Comparison of ENCODE assay signal across 31 mouse cellular contexts in genomic region chr19:56667903-56668302, GRCm38 (mm10). TPM values are rescaled to one million over a fixed set of nuclear protein-coding genes. Genes with fewer than 3 reads are reported as not detected.
"Had no signal": no experiment of that assay in that cellular context is flagged by ENCODE, and none has a peak within 500 bp of the region (broad histone marks: within the 10 kb centered on the region; RNA-seq: fewer than 3 reads in every experiment).

No protein-coding gene starts in this region.

- DNase-seq: cerebellum, adult 8-10 months; cerebellum, adult 9-10 months; cerebellum, adult 9-11 months; cerebellum, postnatal 10 days; cerebellum, postnatal 14 days; cerebellum, postnatal 25 days; cerebellum, postnatal 36 days; embryo, embryonic 11 days; forebrain, postnatal 0 days; gastrocnemius, adult 2 months; gastrocnemius, postnatal 10 days; gastrocnemius, postnatal 14 days; gastrocnemius, postnatal 25 days; gastrocnemius, postnatal 36 days; heart, adult 11 months; heart, adult 18-20 months; heart, adult 2 months had no signal

- H3K4me3 ChIP-seq: embryonic facial prominence, embryonic 10.5 days; embryonic facial prominence, embryonic 12.5 days; embryonic facial prominence, embryonic 13.5 days; embryonic facial prominence, embryonic 15.5 days; erythroblast, embryonic 14.5 days; forebrain, embryonic 10.5 days; forebrain, embryonic 12.5 days; forebrain, embryonic 13.5 days; forebrain, embryonic 15.5 days; gastrocnemius, adult 2 months; heart, adult 2 months had no signal

- H3K9ac ChIP-seq: embryonic facial prominence, embryonic 12.5 days; embryonic facial prominence, embryonic 13.5 days; embryonic facial prominence, embryonic 15.5 days; forebrain, embryonic 12.5 days; forebrain, embryonic 13.5 days; forebrain, embryonic 15.5 days; forebrain, postnatal 0 days had no signal

- H3K27me3 ChIP-seq: embryonic facial prominence, embryonic 13.5 days; embryonic facial prominence, embryonic 15.5 days; forebrain, embryonic 12.5 days; forebrain, embryonic 13.5 days; forebrain, embryonic 15.5 days had no signal

- ATAC-seq: forebrain, embryonic 13.5 days; forebrain, embryonic 14.5 days; forebrain, embryonic 15.5 days; forebrain, embryonic 16.5 days; forebrain, postnatal 0 days had no signal

- H3K4me2 ChIP-seq: embryonic facial prominence, embryonic 12.5 days; embryonic facial prominence, embryonic 13.5 days; embryonic facial prominence, embryonic 15.5 days; forebrain, embryonic 12.5 days; forebrain, embryonic 13.5 days; forebrain, embryonic 15.5 days had no signal

- H3K27ac ChIP-seq: embryonic facial prominence, embryonic 10.5 days; embryonic facial prominence, embryonic 12.5 days; embryonic facial prominence, embryonic 15.5 days; forebrain, embryonic 10.5 days; forebrain, embryonic 12.5 days; forebrain, embryonic 13.5 days; forebrain, embryonic 15.5 days; gastrocnemius, adult 2 months had no signal

- H3K9me3 ChIP-seq: embryonic facial prominence, embryonic 10.5 days; embryonic facial prominence, embryonic 12.5 days; embryonic facial prominence, embryonic 13.5 days; embryonic facial prominence, embryonic 15.5 days; forebrain, embryonic 10.5 days; forebrain, embryonic 12.5 days; forebrain, embryonic 13.5 days; forebrain, embryonic 15.5 days had no signal

- H3K4me1 ChIP-seq: forebrain, embryonic 13.5 days; forebrain, embryonic 15.5 days had no signal

- H3K36me3 ChIP-seq: embryonic facial prominence, embryonic 10.5 days; embryonic facial prominence, embryonic 12.5 days; embryonic facial prominence, embryonic 13.5 days; embryonic facial prominence, embryonic 15.5 days; forebrain, embryonic 10.5 days; forebrain, embryonic 12.5 days; forebrain, embryonic 15.5 days had no signal

RNA-seq across cellular contexts. Expression of gene Adrb1, which starts 54.1 kb away (rescaled TPM):
- total RNA-seq: common myeloid progenitor, adult 5-6 weeks; gastrocnemius, adult 18-20 months; granulocyte monocyte progenitor cell, adult 5-6 weeks had no signal
